Mouse (Mus musculus) lung, adult 2 months (tissue): ENCODE data around the gene Aqr.

Experiments
- CTCF ChIP-seq: fragments of 200-500 bp; IDR thresholded peaks from 2 replicates; pipeline ENCODE4 v1.5.1; 2011; ENCODE audit warnings: mild to moderate bottlenecking, low read length, control low read depth; ENCODE audit not compliant: insufficient read depth
- POLR2A ChIP-seq: fragments of 200-500 bp; IDR thresholded peaks from 2 replicates; pipeline ENCODE4 v1.6.1; 2011; ENCODE audit warnings: low read depth, mild to moderate bottlenecking, control low read depth, low read length, borderline replicate concordance; ENCODE audit errors: extremely low read depth

DNA sequence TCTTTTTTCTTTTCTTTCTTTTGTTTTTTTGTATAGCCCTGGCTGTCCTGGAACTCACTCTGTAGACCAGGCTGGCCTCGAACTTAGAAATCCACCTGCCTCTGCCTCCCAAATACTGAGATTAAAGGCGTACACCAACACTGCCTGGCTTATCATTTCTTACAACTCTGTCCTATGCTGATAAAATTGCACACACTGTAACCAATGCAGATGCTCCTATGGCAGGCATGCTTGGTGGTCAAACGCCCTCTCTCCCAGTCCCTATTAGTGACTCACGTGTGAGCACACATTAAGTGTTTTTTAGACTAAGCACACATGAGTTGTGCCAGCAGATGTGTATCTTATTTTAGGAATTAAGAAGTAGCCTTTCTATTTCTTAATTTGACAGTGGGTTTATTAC is 53.5 kb downstream of the Aqr start:
- TF ChIP-seq POLR2A (no peak), CTCF (no peak)
